Mouse (Mus musculus): ENCODE data around the gene Nt5dc2. TPM values are rescaled to one million over a fixed set of nuclear protein-coding genes. Genes with fewer than 3 reads are reported as not detected.

Nt5dc2 gene
- 10 to 100 TPM; 27.0 to 32.7 TPM for total RNA-seq (2021)
- long read RNA-seq, experiment 1, transcript Nt5dc2-204 (14 exons, 1,848 nt), result major isoform, 55 of 61 reads
- long read RNA-seq, experiment 1, partial matches to known transcripts, result 1 of 61 reads
- long read RNA-seq, experiment 1, other reads (novel, unspliced or antisense), result 3 of 61 reads
- long read RNA-seq, experiment 2, transcript Nt5dc2-206 (13 exons, 1,858 nt), result minor isoform, 8 of 101 reads
- long read RNA-seq, experiment 2, transcript Nt5dc2-204 (14 exons, 1,848 nt), result major isoform, 84 of 101 reads
- long read RNA-seq, experiment 2, partial matches to known transcripts, result 5 of 101 reads
- long read RNA-seq, experiment 2, other reads (novel, unspliced or antisense), result 3 of 101 reads

DNA sequence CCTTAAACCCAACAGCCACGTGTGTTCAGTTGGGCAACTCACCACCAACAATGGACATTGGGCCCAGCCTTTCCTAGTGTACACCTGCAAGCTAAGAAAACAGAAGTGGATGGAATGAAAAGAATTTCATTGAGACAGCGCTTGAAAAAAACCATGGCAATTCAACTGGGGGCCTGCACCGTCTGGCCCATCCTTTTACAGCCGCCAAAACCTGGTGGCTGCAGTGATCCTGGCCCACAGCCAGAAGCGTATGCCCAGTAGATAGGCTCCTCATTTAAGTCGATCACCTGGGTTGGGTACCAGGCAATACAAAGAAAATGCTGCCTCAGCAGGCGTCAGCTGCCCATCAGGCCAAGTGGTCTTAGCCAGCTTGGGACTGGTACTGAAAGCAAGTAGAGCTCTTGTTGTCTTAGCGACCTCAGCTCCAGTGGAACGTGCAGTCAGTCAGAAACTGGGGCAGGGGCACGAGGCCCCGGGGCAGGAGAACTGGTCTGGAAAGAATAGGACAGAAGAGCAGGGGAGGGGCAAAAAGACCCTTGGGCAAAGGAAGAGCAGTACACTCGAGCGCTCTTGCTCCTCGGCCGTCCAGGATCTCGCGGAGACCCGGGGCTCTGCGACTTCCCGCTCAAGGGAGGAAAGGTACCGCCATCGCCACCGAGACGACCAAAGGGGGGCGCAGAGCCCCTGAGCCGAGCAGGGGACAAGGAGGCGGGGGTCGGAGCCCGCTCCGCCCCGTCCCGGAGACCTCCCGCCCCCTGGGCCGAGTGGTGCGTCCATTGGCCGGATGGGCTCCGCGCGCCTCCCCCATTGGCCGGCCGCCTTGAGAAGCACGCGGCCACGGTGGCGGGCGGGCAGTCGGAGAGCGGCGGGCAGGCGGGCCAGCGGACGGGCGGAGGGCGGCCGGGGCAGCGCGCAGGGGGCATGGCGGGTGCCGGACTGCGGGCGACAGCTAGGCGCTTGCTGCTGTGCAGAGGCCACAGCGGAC lies at the start of gene Nt5dc2:
TSS of gene Nt5dc2 (plus strand) at position 818 of the 985 bp plus-strand sequence.
- peak; percentile 86 to 88 for DNase-seq (ENCODE audit: low spot score in 2 of 2)

DNA sequence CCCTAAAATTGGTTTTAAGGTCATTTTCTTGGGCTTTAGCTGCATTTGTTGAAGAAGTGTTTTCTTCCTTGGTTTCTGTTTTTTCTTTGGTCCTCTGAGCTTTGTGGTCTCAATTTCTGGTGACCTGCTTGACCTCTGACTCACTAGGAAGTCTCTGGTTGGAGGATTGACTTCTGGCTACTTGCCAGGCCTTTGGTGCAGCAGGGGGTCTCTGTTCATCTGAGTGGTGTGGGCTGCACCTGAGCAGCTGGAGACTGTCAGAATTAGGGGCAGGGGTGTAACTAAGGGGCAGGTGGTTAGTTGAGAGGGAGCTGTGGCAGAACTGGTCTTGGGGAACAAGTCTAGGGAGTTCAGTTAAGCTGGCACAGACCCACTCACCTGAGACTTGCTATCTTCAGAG lies 49.7 kb upstream of the Nt5dc2 start:
- DNase-seq (ENCODE audit: low spot score in 2 of 2), result no peak

DNA sequence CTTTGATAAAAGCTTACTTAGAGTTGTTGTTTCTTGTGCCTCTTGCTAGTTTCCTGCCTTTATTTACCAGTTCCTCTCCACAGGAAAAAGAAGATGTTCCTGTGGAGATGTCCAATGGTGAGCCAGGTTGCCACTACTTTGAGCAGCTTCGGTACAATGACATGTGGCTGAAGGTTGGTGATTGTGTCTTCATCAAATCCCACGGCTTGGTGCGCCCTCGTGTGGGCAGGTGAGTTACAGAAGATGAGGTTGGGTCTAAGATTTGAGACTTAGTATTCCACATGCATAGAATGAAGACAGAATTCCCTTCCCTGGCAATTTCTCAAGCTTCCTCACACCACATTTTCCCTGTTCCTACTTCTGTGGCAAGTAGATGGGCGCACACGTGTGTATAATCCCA lies 43.4 kb upstream of the Nt5dc2 start:
- no peak for DNase-seq (ENCODE audit: low spot score in 2 of 2)

- no peak for DNase-seq (ENCODE audit: low spot score in 2 of 2)
Observed at GRCm38 (mm10) chr14:31088515-31088914, 42.3 kb upstream of the Nt5dc2 start.

GRCm38 (mm10) chr14:31089918-31090317 lies 40.9 kb upstream of the Nt5dc2 start:
- no peak for DNase-seq (ENCODE audit: low spot score in 2 of 2)

GRCm38 (mm10) chr14:31105156-31105555 lies 25.7 kb upstream of the Nt5dc2 start:
- DNase-seq (ENCODE audit: low spot score in 2 of 2), result no peak

DNA sequence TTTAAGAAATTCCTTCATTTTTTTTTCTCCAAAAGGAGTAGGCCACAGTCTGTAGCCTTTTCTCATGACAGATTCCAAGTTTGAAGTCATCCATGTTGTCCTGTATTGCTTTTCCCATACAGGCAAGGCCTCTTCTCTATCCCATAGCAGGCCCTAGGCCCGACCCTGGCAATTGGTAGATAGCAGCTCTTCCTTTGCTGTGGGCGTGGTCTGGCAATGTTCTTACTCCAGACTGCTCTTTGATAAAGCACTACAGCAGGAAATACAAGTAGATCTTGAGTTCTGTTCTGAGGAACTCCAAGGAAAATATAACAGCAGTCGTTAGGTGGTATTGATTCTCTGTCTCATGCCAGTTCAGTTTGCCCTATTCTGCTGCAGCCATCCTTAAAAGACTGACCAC lies 20.2 kb upstream of the Nt5dc2 start:
- no peak for DNase-seq (ENCODE audit: low spot score in 2 of 2)

DNA sequence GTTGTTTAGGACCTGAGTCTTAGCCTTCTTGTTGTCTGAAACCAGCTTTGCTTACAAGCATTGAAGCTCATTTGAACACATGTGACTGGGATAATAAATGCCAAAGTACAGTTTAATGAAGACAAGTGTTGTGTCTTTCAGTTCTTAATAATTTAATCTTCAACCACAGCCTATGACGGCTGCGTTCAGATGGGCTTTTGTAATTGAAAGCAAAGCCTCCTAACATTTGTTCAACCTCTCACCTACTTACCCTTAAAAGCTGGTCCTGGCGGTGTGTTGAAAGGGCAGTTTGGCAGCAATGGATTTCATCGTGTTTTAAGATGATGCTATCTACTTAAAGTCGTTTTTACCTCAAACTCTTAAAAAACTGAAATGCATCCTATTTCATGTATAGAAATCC lies 18.7 kb upstream of the Nt5dc2 start:
- no peak for DNase-seq (ENCODE audit: low spot score in 2 of 2)

- DNase-seq (ENCODE audit: low spot score in 2 of 2), result no peak
Observed at GRCm38 (mm10) chr14:31114011-31114410, 16.8 kb upstream of the Nt5dc2 start.

DNA sequence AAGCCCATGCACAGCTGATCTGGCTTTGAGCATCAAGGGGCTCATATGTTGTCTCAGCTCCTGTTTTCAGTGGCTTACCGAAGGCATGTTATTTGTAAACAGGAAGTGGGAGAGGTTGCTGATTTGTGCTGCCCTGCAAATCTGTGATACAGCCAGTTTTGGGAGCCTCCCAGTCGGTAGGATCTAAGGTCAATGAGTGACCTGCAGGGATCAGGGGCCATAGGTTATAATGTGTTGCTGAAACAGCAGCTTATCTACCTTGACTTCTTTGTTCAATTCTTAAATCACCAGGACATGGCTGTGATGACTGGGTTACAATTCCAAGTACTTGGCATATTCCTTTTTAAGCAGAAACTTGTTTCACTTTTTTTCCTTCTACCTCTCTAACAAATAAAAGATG lies 15.3 kb upstream of the Nt5dc2 start:
- no peak for DNase-seq (ENCODE audit: low spot score in 2 of 2)

- no peak for DNase-seq (ENCODE audit: low spot score in 2 of 2)
Observed at GRCm38 (mm10) chr14:31125106-31126075, 5.5 kb upstream of the Nt5dc2 start.

DNA sequence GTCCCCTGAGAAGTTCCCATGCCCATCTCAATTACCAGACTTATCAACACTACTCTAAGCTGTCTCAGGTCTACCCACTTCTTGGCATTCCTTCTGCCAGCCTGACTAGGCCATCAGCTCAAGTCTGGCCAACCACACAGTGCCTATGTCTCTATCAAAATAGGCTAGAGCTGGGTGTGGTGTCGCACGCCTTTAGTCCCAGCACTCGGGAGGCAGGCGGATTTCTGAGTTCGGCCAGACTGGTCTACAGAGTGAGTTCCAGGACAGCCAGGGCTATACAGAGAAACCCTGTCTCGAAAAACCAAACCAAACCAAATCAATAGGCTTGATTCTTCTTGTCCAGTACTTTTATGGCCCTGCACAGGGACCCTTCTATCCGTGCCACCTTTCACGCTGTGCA lies 4.0 kb upstream of the Nt5dc2 start:
- no peak for DNase-seq (ENCODE audit: low spot score in 2 of 2)

GRCm38 (mm10) chr14:31128101-31128825 lies 2.6 kb upstream of the Nt5dc2 start:
- peak; percentile 43 to 47 for DNase-seq (ENCODE audit: low spot score in 2 of 2)

- DNase-seq (ENCODE audit: low spot score in 2 of 2), result peak; percentile 86 to 91
Observed at GRCm38 (mm10) chr14:31128826-31129219, 2.0 kb upstream of the Nt5dc2 start, which contains the start of gene Smim4. Gene Smim4, minus strand, starts transcription at chr14:31128956.

GRCm38 (mm10) chr14:31129326-31130235 lies 1.3 kb upstream of the Nt5dc2 start:
- peak in 1 of 2 experiments; percentile 17 for DNase-seq (ENCODE audit: low spot score in 2 of 2)

DNA sequence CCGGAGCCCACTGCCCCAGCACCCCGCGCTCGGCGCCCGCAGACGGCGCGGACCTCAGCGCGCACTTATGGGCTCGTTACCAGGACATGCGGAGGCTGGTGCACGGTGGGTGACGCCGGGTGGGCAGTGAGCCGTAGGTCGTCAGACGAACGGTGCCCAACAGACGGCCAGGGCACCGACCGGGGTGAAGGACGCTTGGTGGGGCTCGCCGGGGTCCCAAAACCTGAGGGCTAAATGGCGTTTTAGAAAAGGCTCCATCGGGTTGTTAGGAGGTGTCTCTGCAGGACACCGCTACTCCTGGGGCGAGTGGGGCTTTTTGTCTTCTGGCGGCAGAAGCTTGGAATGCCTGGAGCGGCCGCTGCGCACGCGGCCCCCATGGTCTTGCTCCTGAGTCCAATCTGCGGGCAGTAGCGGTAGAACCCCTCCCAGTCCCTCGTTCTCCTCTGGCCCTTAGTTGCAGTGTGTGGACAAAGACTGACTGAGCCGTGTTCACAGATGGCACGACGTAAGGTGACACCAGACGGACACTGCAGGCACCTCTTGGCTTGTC lies 494 bp downstream of the Nt5dc2 start:
- DNase-seq (ENCODE audit: low spot score in 2 of 2), result peak in 1 of 2 experiments; percentile 33

GRCm38 (mm10) chr14:31132031-31132430 lies 1.2 kb downstream of the Nt5dc2 start:
- DNase-seq (ENCODE audit: low spot score in 2 of 2), result peak in 1 of 2 experiments; percentile 22

DNA sequence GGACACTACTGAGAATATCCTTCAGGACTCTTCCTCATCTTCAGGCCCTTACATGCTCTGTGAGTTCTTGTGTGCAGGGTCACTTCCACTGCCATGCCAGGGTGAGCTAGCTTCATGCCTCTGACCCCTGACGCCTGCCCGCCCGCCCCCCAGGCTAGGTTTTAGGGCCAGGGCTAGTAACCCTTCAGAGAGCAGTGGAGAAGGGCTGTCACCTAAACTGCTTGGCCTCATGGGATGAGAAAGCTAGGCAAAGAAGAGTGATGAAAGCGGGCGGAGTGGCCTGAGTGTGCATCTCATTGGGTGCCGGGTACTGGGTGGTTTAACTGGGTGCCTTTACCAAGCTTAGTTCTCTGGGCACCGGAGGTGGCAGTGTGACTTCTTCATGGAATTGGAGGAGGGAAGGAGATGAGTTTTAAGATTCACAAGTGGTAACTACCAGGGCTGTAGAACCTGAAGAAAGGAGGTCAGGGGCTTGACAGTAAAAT lies 1.7 kb downstream of the Nt5dc2 start:
- DNase-seq (ENCODE audit: low spot score in 2 of 2), result peak in 1 of 2 experiments; percentile 14
